In genomic region chr5:37823721-37824460, GRCm38 (mm10) we compare ENCODE assay signal across 8 mouse cellular contexts. TPM values are rescaled to one million over a fixed set of nuclear protein-coding genes. Genes with fewer than 3 reads are reported as not detected.
DNase-seq lines count a peak whose midpoint lies in the region; ATAC-seq lines count a peak whose summit lies in the region.
"Had no signal": no experiment of that assay in that cellular context is flagged by ENCODE, and none has a peak within 500 bp of the region (broad histone marks: within the 10 kb centered on the region; RNA-seq: fewer than 3 reads in every experiment).

No protein-coding gene starts in this region.

- H3K4me3 ChIP-seq in forebrain, embryonic 16.5 days (replicated peaks; ENCODE audit: low read length) = peak overlapping the region; percentile 28
- H3K4me3 ChIP-seq in neural tube, embryonic 11.5 days (ENCODE audit: low read depth, low read length) = peak overlapping the region; percentile 58

- peaks cover 20% of the 10 kb centered on the region for H3K4me1 ChIP-seq in forebrain, embryonic 16.5 days (replicated peaks; ENCODE audit: control insufficient read depth, insufficient read depth, low read length)
- H3K4me1 ChIP-seq in neural tube, embryonic 11.5 days (ENCODE audit: control insufficient read depth, insufficient read depth, low read length) = peaks cover 27% of the 10 kb centered on the region

- H3K9ac ChIP-seq in forebrain, embryonic 16.5 days (replicated peaks; ENCODE audit: low read depth, low read length) = no peak overlapping the region; the same call in 1 of the 2 replicates
- peak overlapping the region; percentile 79 for H3K9ac ChIP-seq in neural tube, embryonic 11.5 days (ENCODE audit: low read length)

- peaks cover 54% of the 10 kb centered on the region for H3K27me3 ChIP-seq in forebrain, embryonic 16.5 days (replicated peaks; ENCODE audit: control insufficient read depth, insufficient read depth, low read length)
- H3K27me3 ChIP-seq in neural tube, embryonic 11.5 days (ENCODE audit: control insufficient read depth, insufficient read depth, low read length) = peaks cover 90% of the 10 kb centered on the region

- H3K9me3 ChIP-seq in forebrain, embryonic 16.5 days (ENCODE audit: control insufficient read depth, low read length) = no peaks in the 10 kb centered on the region
- H3K9me3 ChIP-seq in neural tube, embryonic 11.5 days (ENCODE audit: control insufficient read depth, low read length) = no peaks in the 10 kb centered on the region

- under 1% methylated on average over 52 of the region's 58 CpGs for WGBS in forebrain, embryonic 16.5 days
- WGBS in neural tube, embryonic 11.5 days = under 1% methylated on average over 57 of the region's 58 CpGs

- intact Hi-C loops in left cerebral cortex, postnatal 14 days (cut with DNase I) = no loop called here

- peak; percentile 23 for DNase-seq in ovary, postnatal 36 days (ENCODE audit: low spot score)
- DNase-seq in ovary, postnatal 10 days (ENCODE audit: low spot score) = no peak
- DNase-seq in kidney, postnatal 14 days = peak; percentile 14
- peak; percentile 48 for DNase-seq in neural tube, embryonic 11.5 days (ENCODE audit: low spot score)
- DNase-seq in left cerebral cortex, postnatal 14 days (ENCODE audit: low spot score in 2 of 2) = no peak

- peak; percentile 15; the same call in 1 of the 2 replicates for ATAC-seq in forebrain, embryonic 16.5 days
- peak; percentile 18 for ATAC-seq in neural tube, embryonic 11.5 days (ENCODE audit: insufficient read depth, low FRiP score, low TSS enrichment)
- ATAC-seq in inflammation-experienced regulatory T-cells, adult 6 months = no peak

- no peak overlapping the region for H3K27ac ChIP-seq in forebrain, embryonic 16.5 days (ENCODE audit: low read length)
- 0 out of 2 replicates have a peak overlapping the region, but pooled peaks have one; percentile 14 for H3K27ac ChIP-seq in neural tube, embryonic 11.5 days (ENCODE audit: low read depth, low read length)

- H3K36me3 ChIP-seq in forebrain, embryonic 16.5 days (ENCODE audit: control insufficient read depth, insufficient read depth) = no peaks in the 10 kb centered on the region
- no peaks in the 10 kb centered on the region for H3K36me3 ChIP-seq in neural tube, embryonic 11.5 days (ENCODE audit: control insufficient read depth, insufficient read depth, low read length)

- peak overlapping the region; percentile 52 for H3K4me2 ChIP-seq in forebrain, embryonic 16.5 days (ENCODE audit: low read length)
- H3K4me2 ChIP-seq in neural tube, embryonic 11.5 days (ENCODE audit: low read depth) = peak overlapping the region; percentile 95

RNA-seq across cellular contexts. Expression of gene Msx1, which starts 0.5 kb away (rescaled TPM):
- polyA plus RNA-seq in forebrain, embryonic 16.5 days (2015; fragmentation: Nextera tagmentation; extraction: Ambion mirVana) = 11.4 and 16.8 TPM in 2 replicates
- polyA plus RNA-seq in neural tube, embryonic 11.5 days (2014; fragmentation: Nextera tagmentation; extraction: Ambion mirVana) = 55.2 and 56.5 TPM in 2 replicates
- total RNA-seq in left cerebral cortex, postnatal 14 days (2021) = 1 to 10 TPM; 3.1 to 4.1 TPM
- not detected for polyA plus RNA-seq in inflammation-experienced regulatory T-cells, adult 6 months (2017; shearing (Covaris generic))
- total RNA-seq: neutrophil, adult 5-6 weeks had no signal

Comparison
In these comparisons a context has a peak if more than half of its experiments do, and no peak if none do; other contexts are left out.
1. DNase-seq: peak in ovary, postnatal 36 days (single experiment), kidney, postnatal 14 days (single experiment) and neural tube, embryonic 11.5 days (single experiment); none in ovary, postnatal 10 days (single experiment) and left cerebral cortex, postnatal 14 days (0 of 2).
2. RNA of gene Msx1, which starts 0.5 kb away (polyA plus RNA-seq): 55.2 to 56.5 TPM in neural tube, embryonic 11.5 days and 11.4 to 16.8 TPM in forebrain, embryonic 16.5 days; not detected in inflammation-experienced regulatory T-cells, adult 6 months; every median in the first group is over 10 times any median in the second.